ENCODE assay signal across 8 mouse cellular contexts in genomic region chr6:115991108-115991880, GRCm38 (mm10). TPM values are rescaled to one million over a fixed set of nuclear protein-coding genes. Genes with fewer than 3 reads are reported as not detected.
DNase-seq lines count a peak whose midpoint lies in the region; ATAC-seq and TF ChIP-seq lines count a peak whose summit lies in the region.

No protein-coding gene starts in this region.

- H3K4me2 ChIP-seq in embryonic facial prominence, embryonic 13.5 days = peak overlapping the region; percentile 87
- peak overlapping the region; percentile 93 for H3K4me2 ChIP-seq in intestine, embryonic 14.5 days (ENCODE audit: low read length)
- peak overlapping the region; percentile 20; the same call in 1 of the 2 replicates for H3K4me2 ChIP-seq in midbrain, embryonic 13.5 days (replicated peaks)

- peak overlapping the region; percentile 47 for H3K9ac ChIP-seq in liver, adult 2 months (ENCODE audit: low read depth, low read length)
- peak overlapping the region; percentile 78 for H3K9ac ChIP-seq in embryonic facial prominence, embryonic 13.5 days
- peak overlapping the region; percentile 60 for H3K9ac ChIP-seq in intestine, embryonic 14.5 days (ENCODE audit: low read length)
- H3K9ac ChIP-seq in midbrain, embryonic 13.5 days (replicated peaks) = peak overlapping the region; percentile 39; the same call in 1 of the 2 replicates

- peaks cover 9% of the 10 kb centered on the region; the same call in 1 of the 2 replicates for H3K27me3 ChIP-seq in liver, adult 2 months (ENCODE audit: control insufficient read depth, insufficient read depth, low read length)
- peaks cover 47% of the 10 kb centered on the region for H3K27me3 ChIP-seq in embryonic facial prominence, embryonic 13.5 days
- peaks cover 20% of the 10 kb centered on the region for H3K27me3 ChIP-seq in intestine, embryonic 14.5 days (replicated peaks; ENCODE audit: control insufficient read depth, insufficient read depth, low read length)
- H3K27me3 ChIP-seq in midbrain, embryonic 13.5 days = peaks cover 77% of the 10 kb centered on the region

- peak overlapping the region; percentile 37 for H3K27ac ChIP-seq in liver, adult 2 months (replicated peaks; ENCODE audit: insufficient read depth, low read depth, low read length)
- peak overlapping the region; percentile 64 for H3K27ac ChIP-seq in embryonic facial prominence, embryonic 13.5 days
- H3K27ac ChIP-seq in intestine, embryonic 14.5 days (ENCODE audit: low read depth) = peak overlapping the region; percentile 62
- no peak overlapping the region for H3K27ac ChIP-seq in midbrain, embryonic 13.5 days

- peaks cover 10% of the 10 kb centered on the region; the same call in 1 of the 2 replicates for H3K79me2 ChIP-seq in liver, adult 2 months (ENCODE audit: control insufficient read depth, insufficient read depth, low read length)

- WGBS in liver, adult 2 months = 48% methylated on average over 13 of the region's 13 CpGs
- 23% methylated on average over 13 of the region's 13 CpGs for WGBS in embryonic facial prominence, embryonic 13.5 days
- 34% methylated on average over 13 of the region's 13 CpGs for WGBS in intestine, embryonic 14.5 days
- WGBS in midbrain, embryonic 13.5 days = 30% methylated on average over 13 of the region's 13 CpGs

- H3K36me3 ChIP-seq in liver, adult 2 months (ENCODE audit: control insufficient read depth, insufficient read depth, low read length) = no peaks in the 10 kb centered on the region
- no peaks in the 10 kb centered on the region for H3K36me3 ChIP-seq in embryonic facial prominence, embryonic 13.5 days
- H3K36me3 ChIP-seq in intestine, embryonic 14.5 days (ENCODE audit: control insufficient read depth, insufficient read depth, low read length) = no peaks in the 10 kb centered on the region
- H3K36me3 ChIP-seq in midbrain, embryonic 13.5 days = no peaks in the 10 kb centered on the region

- ATAC-seq in embryonic facial prominence, embryonic 13.5 days (ENCODE audit: insufficient number of reproducible peaks, insufficient read depth, low FRiP score, low TSS enrichment, low read depth) = no peak
- no peak for ATAC-seq in intestine, embryonic 14.5 days (replicated peaks; ENCODE audit: low FRiP score, low TSS enrichment, low read depth)
- ATAC-seq in midbrain, embryonic 13.5 days = no peak

- no peaks in the 10 kb centered on the region for H3K9me3 ChIP-seq in embryonic facial prominence, embryonic 13.5 days
- no peaks in the 10 kb centered on the region for H3K9me3 ChIP-seq in intestine, embryonic 14.5 days (ENCODE audit: control insufficient read depth, low read length)
- no peaks in the 10 kb centered on the region for H3K9me3 ChIP-seq in midbrain, embryonic 13.5 days

- no peaks in the 10 kb centered on the region; the same call in 1 of the 2 replicates for H3K4me1 ChIP-seq in liver, adult 2 months (ENCODE audit: control insufficient read depth, insufficient read depth, low read length)
- H3K4me1 ChIP-seq in embryonic facial prominence, embryonic 13.5 days = peaks cover 57% of the 10 kb centered on the region
- H3K4me1 ChIP-seq in intestine, embryonic 14.5 days (replicated peaks; ENCODE audit: control insufficient read depth, insufficient read depth, low read length) = peaks cover 33% of the 10 kb centered on the region
- peaks cover 45% of the 10 kb centered on the region for H3K4me1 ChIP-seq in midbrain, embryonic 13.5 days (replicated peaks)

- intact Hi-C loops in left cerebral cortex, postnatal 4 days (cut with DNase I) = no loop called here

- DNase-seq in liver, adult 2 months (ENCODE audit: extremely low read depth, low read depth, low spot score) = no peak
- no peak for DNase-seq in liver
- no peak for DNase-seq in intestine, embryonic 14.5 days (ENCODE audit: low spot score)
- no peak for DNase-seq in cerebellum, postnatal 4 days (ENCODE audit: low spot score in 2 of 2)
- DNase-seq in left cerebral cortex, postnatal 4 days = no peak
- DNase-seq in testis, postnatal 10 days (ENCODE audit: low spot score) = no peak

- peak overlapping the region; percentile 57 for H3K4me3 ChIP-seq in liver, adult 2 months (ENCODE audit: insufficient read depth, low read depth, low read length)
- peak overlapping the region; percentile 65 for H3K4me3 ChIP-seq in embryonic facial prominence, embryonic 13.5 days
- H3K4me3 ChIP-seq in intestine, embryonic 14.5 days (ENCODE audit: low read depth, low read length) = peak overlapping the region; percentile 62
- H3K4me3 ChIP-seq in midbrain, embryonic 13.5 days (replicated peaks) = peak overlapping the region; percentile 55; the same call in 1 of the 2 replicates

- no peak for TF ChIP-seq CTCF in liver, adult 2 months (IDR thresholded peaks at IDR 0.05; ENCODE audit: low read depth, low read length)

- no peak for TF ChIP-seq POLR2A in liver, adult 2 months (IDR thresholded peaks at IDR 0.05; ENCODE audit: extremely low read depth, insufficient read depth, low read length)

RNA-seq across cellular contexts. Expression of gene Plxnd1, which starts 3.5 kb away (rescaled TPM):
- total RNA-seq in liver, adult 2 months (2014; rRNA removed) = 12.4 and 17.4 TPM in 2 replicates
- 12.1 and 18.4 TPM in 2 replicates for polyA plus RNA-seq in liver, adult 2 months (2012; rRNA removed)
- 25.2 and 40.3 TPM in 2 replicates for polyA plus RNA-seq in embryonic facial prominence, embryonic 13.5 days (2015; fragmentation: Nextera tagmentation; extraction: Ambion mirVana)
- 39.7 and 46.5 TPM in 2 replicates for polyA plus RNA-seq in intestine, embryonic 14.5 days (2014; fragmentation: Nextera tagmentation; extraction: Ambion mirVana)
- polyA plus RNA-seq in midbrain, embryonic 13.5 days (2015; fragmentation: Nextera tagmentation; extraction: Ambion mirVana) = 6.5 and 8.2 TPM in 2 replicates
- 100 to 1,000 TPM; 167 to 181 TPM for total RNA-seq in left cerebral cortex, postnatal 4 days (2021)

RNA-seq across cellular contexts. Expression of gene H1foo, which starts 46.6 kb away (rescaled TPM):
- not detected in 2 replicates for total RNA-seq in liver, adult 2 months (2014; rRNA removed)
- not detected in 2 replicates for polyA plus RNA-seq in liver, adult 2 months (2012; rRNA removed)
- not detected in 2 replicates for polyA plus RNA-seq in embryonic facial prominence, embryonic 13.5 days (2015; fragmentation: Nextera tagmentation; extraction: Ambion mirVana)
- polyA plus RNA-seq in intestine, embryonic 14.5 days (2014; fragmentation: Nextera tagmentation; extraction: Ambion mirVana) = not detected in 2 replicates
- not detected in 2 replicates for polyA plus RNA-seq in midbrain, embryonic 13.5 days (2015; fragmentation: Nextera tagmentation; extraction: Ambion mirVana)
- total RNA-seq in left cerebral cortex, postnatal 4 days (2021) = not detected

RNA-seq across cellular contexts. Expression of gene Rho, which starts 59.7 kb away (rescaled TPM):
- total RNA-seq in liver, adult 2 months (2014; rRNA removed) = not detected in 2 replicates
- polyA plus RNA-seq in liver, adult 2 months (2012; rRNA removed) = 0.04 TPM in 1 of 2 replicates, not detected in the other
- polyA plus RNA-seq in embryonic facial prominence, embryonic 13.5 days (2015; fragmentation: Nextera tagmentation; extraction: Ambion mirVana) = 0.14 and 0.43 TPM in 2 replicates
- polyA plus RNA-seq in intestine, embryonic 14.5 days (2014; fragmentation: Nextera tagmentation; extraction: Ambion mirVana) = 0.07 TPM in 1 of 2 replicates, not detected in the other
- polyA plus RNA-seq in midbrain, embryonic 13.5 days (2015; fragmentation: Nextera tagmentation; extraction: Ambion mirVana) = 0.05 and 0.21 TPM in 2 replicates
- total RNA-seq in left cerebral cortex, postnatal 4 days (2021) = under 1 TPM; 0.28 to 0.56 TPM

Comparison
In these comparisons a context has a peak if more than half of its experiments do, and no peak if none do; other contexts are left out.
1. H3K4me2 ChIP-seq: peak in every context shown above with its lines; median percentile 93 in intestine, embryonic 14.5 days; 87 in embryonic facial prominence, embryonic 13.5 days; 20 in midbrain, embryonic 13.5 days.